Mouse (Mus musculus): ENCODE results near the gene Smim14.

- TF ChIP-seq CTCF (IDR thresholded peaks at IDR 0.05; ENCODE audit: borderline replicate concordance, control insufficient read depth, extremely low read depth, insufficient read depth, low read length, poor library complexity) (no peak), POLR2A (IDR thresholded peaks at IDR 0.05; ENCODE audit: control insufficient read depth, extremely low read depth, insufficient read depth, low read length, poor library complexity) (no peak)
Measured at GRCm38 (mm10) chr5:65549677-65550076, 12.7 kb upstream of the Smim14 start.

All from thymus, adult 2 months (tissue).